Mouse (Mus musculus): ENCODE data around the gene Pglyrp2.

- TF ChIP-seq CTCF (IDR thresholded peaks at IDR 0.05; ENCODE audit: low read depth, low read length) (no peak), GATA1 (IDR thresholded peaks at IDR 0.05; ENCODE audit: borderline replicate concordance, low read length) (no peak), POLR2AphosphoS5 (IDR thresholded peaks at IDR 0.05; ENCODE audit: insufficient replicate concordance, low read depth, low read length) (no peak), TAL1 (conservative IDR thresholded peaks at IDR 0.05; ENCODE audit: low read depth, low read length) (no peak), GATA2 (IDR thresholded peaks at IDR 0.05; ENCODE audit: borderline replicate concordance, low read depth, low read length) (no peak)
These were observed 41.4 kb downstream of the Pglyrp2 start for GRCm38 (mm10) chr17:32382576-32382975.
